Mouse (Mus musculus): Measurements from ENCODE around the gene Suco.

DNA sequence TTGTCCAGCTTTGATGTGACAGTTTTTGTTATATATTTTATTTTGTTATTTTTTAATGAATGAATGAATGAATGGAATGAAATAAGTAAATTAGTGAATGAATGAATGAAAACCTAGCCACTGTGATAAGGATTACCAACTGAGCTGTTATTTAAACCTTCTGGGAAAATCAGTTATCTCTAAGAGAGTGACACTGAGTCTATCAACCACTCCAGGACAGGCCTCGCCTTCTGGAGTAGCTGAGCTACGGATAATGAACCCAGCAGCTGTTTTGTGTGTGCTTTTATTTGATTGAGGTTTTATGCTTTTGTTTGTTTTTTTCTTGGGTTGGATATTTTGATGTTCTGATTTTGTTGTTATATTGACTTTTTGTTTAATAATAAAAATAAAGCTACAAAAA lies 105.2 kb downstream of the Suco start:
- no peak for TF ChIP-seq CTCF (IDR thresholded peaks at IDR 0.05; ENCODE audit: borderline replicate concordance, extremely low read depth, insufficient read depth, insufficient read length)
- TF ChIP-seq POLR2A (IDR thresholded peaks at IDR 0.05; ENCODE audit: borderline replicate concordance, extremely low read depth, insufficient read depth, insufficient read length, poor library complexity, severe bottlenecking), result no peak
